Mouse (Mus musculus): ENCODE measurements around the gene Dph5. TPM values are rescaled to one million over a fixed set of nuclear protein-coding genes. Genes with fewer than 3 reads are reported as not detected.
A peak's percentile ranks its signal among the peaks of the same experiment; 100 is the strongest.

Dph5 gene
- polyA plus RNA-seq, 1 experiment from 2014 or later = 28.5 TPM

- Histone ChIP-seq H3K27ac (replicated peaks) (no peak overlapping the region), H3K9ac (no peak overlapping the region), H3K4me1 (replicated peaks) (no peaks in the 10 kb centered on the region), H3K9me3 (no peaks in the 10 kb centered on the region), H3K36me3 (peaks cover 39% of the 10 kb centered on the region), H3K4me2 (no peak overlapping the region), H3K4me3 (no peak overlapping the region), H3K27me3 (no peaks in the 10 kb centered on the region)
- 72% methylated on average over 4 of the region's 4 CpGs for WGBS
- ATAC-seq (ENCODE audit: low read depth) = no peak
Measured at GRCm38 (mm10) chr3:115962028-115962415, 74.4 kb downstream of the Dph5 start.

GRCm38 (mm10) chr3:115963597-115963996, 76.0 kb downstream of the Dph5 start:
- 96% methylated on average over 1 of the region's 1 CpGs for WGBS
- no peak for ATAC-seq (ENCODE audit: low read depth)
- Histone ChIP-seq H3K36me3 (peaks cover 25% of the 10 kb centered on the region), H3K4me3 (no peak overlapping the region), H3K27me3 (no peaks in the 10 kb centered on the region), H3K4me1 (replicated peaks) (no peaks in the 10 kb centered on the region), H3K4me2 (no peak overlapping the region), H3K9me3 (no peaks in the 10 kb centered on the region), H3K27ac (replicated peaks) (no peak overlapping the region), H3K9ac (no peak overlapping the region)

- Histone ChIP-seq H3K4me3 (no peak overlapping the region), H3K27ac (replicated peaks) (no peak overlapping the region), H3K9me3 (no peaks in the 10 kb centered on the region), H3K27me3 (no peaks in the 10 kb centered on the region), H3K4me2 (no peak overlapping the region), H3K4me1 (replicated peaks) (0 out of 2 replicates have a peak, but pooled peaks cover 2% of the 10 kb centered on the region), H3K9ac (no peak overlapping the region), H3K36me3 (peaks cover 20% of the 10 kb centered on the region)
- 65% methylated on average over 5 of the region's 5 CpGs for WGBS
- ATAC-seq (ENCODE audit: low read depth) = no peak
Measured at GRCm38 (mm10) chr3:115964071-115964470, 76.4 kb downstream of the Dph5 start.

- H3K9ac ChIP-seq = no peak overlapping the region
- peak; percentile 74; the same call in 1 of the 2 replicates for ATAC-seq (ENCODE audit: low read depth)
- H3K27ac ChIP-seq (replicated peaks) = no peak overlapping the region
- 86% methylated on average over 10 of the region's 10 CpGs for WGBS
- no peaks in the 10 kb centered on the region for H3K27me3 ChIP-seq
- H3K36me3 ChIP-seq = peaks cover 45% of the 10 kb centered on the region
- H3K4me2 ChIP-seq = no peak overlapping the region
- no peaks in the 10 kb centered on the region for H3K9me3 ChIP-seq
- no peak overlapping the region for H3K4me3 ChIP-seq
- 0 out of 2 replicates have a peak, but pooled peaks cover 4% of the 10 kb centered on the region for H3K4me1 ChIP-seq (replicated peaks)
Measured at GRCm38 (mm10) chr3:115968745-115969530, 81.3 kb downstream of the Dph5 start.

GRCm38 (mm10) chr3:115971045-115971785, 83.6 kb downstream of the Dph5 start:
- H3K9ac ChIP-seq = no peak overlapping the region
- H3K4me2 ChIP-seq = no peak overlapping the region
- peaks cover 56% of the 10 kb centered on the region for H3K36me3 ChIP-seq
- H3K27me3 ChIP-seq = no peaks in the 10 kb centered on the region
- ATAC-seq (ENCODE audit: low read depth) = no peak
- no peak overlapping the region for H3K4me3 ChIP-seq
- H3K27ac ChIP-seq (replicated peaks) = no peak overlapping the region
- H3K9me3 ChIP-seq = no peaks in the 10 kb centered on the region
- WGBS = 92% methylated on average over 20 of the region's 20 CpGs
- 0 out of 2 replicates have a peak, but pooled peaks cover 4% of the 10 kb centered on the region for H3K4me1 ChIP-seq (replicated peaks)

GRCm38 (mm10) chr3:115971891-115972646, 84.4 kb downstream of the Dph5 start:
- Histone ChIP-seq H3K9me3 (no peaks in the 10 kb centered on the region), H3K4me2 (no peak overlapping the region), H3K27me3 (no peaks in the 10 kb centered on the region), H3K9ac (no peak overlapping the region), H3K27ac (replicated peaks) (no peak overlapping the region), H3K4me3 (no peak overlapping the region), H3K4me1 (replicated peaks) (0 out of 2 replicates have a peak, but pooled peaks cover 4% of the 10 kb centered on the region), H3K36me3 (peaks cover 62% of the 10 kb centered on the region)
- no peak for ATAC-seq (ENCODE audit: low read depth)
- 94% methylated on average over 14 of the region's 14 CpGs for WGBS

GRCm38 (mm10) chr3:115974228-115974627, 86.6 kb downstream of the Dph5 start:
- no peaks in the 10 kb centered on the region for H3K27me3 ChIP-seq
- H3K4me1 ChIP-seq (replicated peaks) = 0 out of 2 replicates have a peak, but pooled peaks cover under 1% of the 10 kb centered on the region
- no peak overlapping the region for H3K27ac ChIP-seq (replicated peaks)
- H3K4me2 ChIP-seq = no peak overlapping the region
- H3K9ac ChIP-seq = no peak overlapping the region
- H3K4me3 ChIP-seq = no peak overlapping the region
- ATAC-seq (ENCODE audit: low read depth) = no peak
- H3K36me3 ChIP-seq = peaks cover 75% of the 10 kb centered on the region
- 90% methylated on average over 6 of the region's 6 CpGs for WGBS
- H3K9me3 ChIP-seq = no peaks in the 10 kb centered on the region

- Histone ChIP-seq H3K27me3 (no peaks in the 10 kb centered on the region), H3K9ac (no peak overlapping the region), H3K4me2 (no peak overlapping the region), H3K4me1 (replicated peaks) (no peaks in the 10 kb centered on the region), H3K27ac (replicated peaks) (no peak overlapping the region), H3K36me3 (peaks cover 77% of the 10 kb centered on the region), H3K4me3 (no peak overlapping the region), H3K9me3 (no peaks in the 10 kb centered on the region)
- 90% methylated on average over 10 of the region's 10 CpGs for WGBS
- ATAC-seq (ENCODE audit: low read depth) = no peak
Measured at GRCm38 (mm10) chr3:115974995-115975394, 87.4 kb downstream of the Dph5 start.

GRCm38 (mm10) chr3:115979000-115979399, 91.4 kb downstream of the Dph5 start:
- ATAC-seq (ENCODE audit: low read depth) = no peak
- Histone ChIP-seq H3K9ac (no peak overlapping the region), H3K27ac (replicated peaks) (no peak overlapping the region), H3K4me3 (no peak overlapping the region), H3K4me1 (replicated peaks) (no peaks in the 10 kb centered on the region), H3K36me3 (peaks cover 66% of the 10 kb centered on the region), H3K4me2 (no peak overlapping the region), H3K27me3 (no peaks in the 10 kb centered on the region), H3K9me3 (no peaks in the 10 kb centered on the region)
- WGBS = 41% methylated on average over 1 of the region's 1 CpGs

- Histone ChIP-seq H3K27ac (replicated peaks) (no peak overlapping the region), H3K36me3 (peaks cover 62% of the 10 kb centered on the region), H3K9ac (no peak overlapping the region), H3K27me3 (no peaks in the 10 kb centered on the region), H3K9me3 (no peaks in the 10 kb centered on the region), H3K4me3 (no peak overlapping the region), H3K4me2 (no peak overlapping the region), H3K4me1 (replicated peaks) (peaks cover 3% of the 10 kb centered on the region; the same call in 1 of the 2 replicates)
- WGBS = 96% methylated on average over 8 of the region's 8 CpGs
- ATAC-seq (ENCODE audit: low read depth) = no peak
Measured at GRCm38 (mm10) chr3:115983217-115983616, 95.6 kb downstream of the Dph5 start.

Measured in neural tube, embryonic 13.5 days (tissue).